Mouse (Mus musculus) layer of hippocampus, postnatal 25 days (tissue): ENCODE measurements around the gene Flt3l. TPM values are rescaled to one million over a fixed set of nuclear protein-coding genes. Genes with fewer than 3 reads are reported as not detected.
"Not testable (repeated sequence)": the region's sequence is repeated elsewhere in the genome, so short reads cannot be mapped to it uniquely, and the experiment has no call there.

Experiments used
- DNase-seq, 2 experiments: peaks; one replicate each; pipeline ENCODE4 v3.0.0; 2022; ENCODE audit warnings: mixed read lengths in 2 of 2, low spot score in 1 of 2; ENCODE audit errors: extremely low spot score in 1 of 2
- total RNA-seq, 2 experiments: library from RNA; stranded (reverse); gene quantifications; 2 replicates each; pipeline ENCODE4 v1.2.3; 2021

The Flt3l gene
- total RNA-seq: 1 to 10 TPM; 4.5 to 8.2 TPM

DNA sequence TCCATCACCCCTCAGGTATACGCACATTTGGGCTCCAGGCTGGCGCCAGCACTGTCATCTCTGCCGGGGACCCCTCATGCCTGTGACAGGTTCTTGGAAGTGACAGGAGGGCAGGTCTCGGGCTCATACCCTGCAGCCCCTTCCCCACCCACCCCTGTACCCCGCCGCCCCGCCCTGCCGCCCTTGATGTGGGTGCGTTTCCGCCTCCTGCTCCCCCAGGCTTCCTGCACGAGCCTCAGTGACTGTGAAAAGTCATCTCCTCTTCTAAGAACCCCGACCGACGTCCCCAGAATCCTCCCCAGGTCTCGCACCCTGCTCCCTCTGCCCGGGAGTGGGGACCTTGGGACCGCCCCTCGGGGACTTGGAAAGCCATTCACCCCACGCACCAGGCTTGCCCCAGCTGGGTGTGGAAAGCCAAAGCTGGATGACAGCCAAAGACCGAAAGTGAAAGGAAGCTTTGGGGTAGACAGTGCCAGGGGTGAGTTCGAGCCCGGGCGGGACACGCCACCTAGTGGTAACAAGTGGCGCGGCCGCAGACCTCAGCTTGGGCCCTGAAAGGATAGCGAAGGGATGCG is at the start of gene Flt3l, which contains the start of gene Gm45713:
Gene Flt3l, minus strand, starts transcription at position 440 of the 575 bp plus-strand sequence.
Gene Gm45713, minus strand, starts transcription at position 239 of the 575 bp plus-strand sequence.
- peak; percentile 77 to 91 for DNase-seq

DNA sequence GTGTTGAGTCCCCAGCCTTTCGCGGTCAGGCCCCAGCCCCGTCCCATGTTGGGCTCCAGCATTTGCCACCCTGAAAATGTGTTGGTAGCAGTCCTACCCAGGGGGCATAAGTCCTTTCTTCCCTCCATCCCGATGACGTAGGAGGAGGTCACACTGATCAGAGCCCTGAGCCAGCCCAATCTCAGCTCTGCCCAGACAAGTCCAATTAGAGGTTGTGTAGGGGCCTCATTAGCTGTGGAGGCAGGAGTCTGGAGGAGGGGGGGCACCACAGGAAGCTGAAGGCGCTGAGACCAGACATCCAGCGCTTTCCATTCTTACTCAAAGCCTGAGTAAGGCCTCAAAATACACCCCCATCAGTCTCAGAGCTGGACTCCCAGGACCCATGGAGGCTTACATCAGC is 49.7 kb upstream of the Flt3l start:
- no peak for DNase-seq

DNA sequence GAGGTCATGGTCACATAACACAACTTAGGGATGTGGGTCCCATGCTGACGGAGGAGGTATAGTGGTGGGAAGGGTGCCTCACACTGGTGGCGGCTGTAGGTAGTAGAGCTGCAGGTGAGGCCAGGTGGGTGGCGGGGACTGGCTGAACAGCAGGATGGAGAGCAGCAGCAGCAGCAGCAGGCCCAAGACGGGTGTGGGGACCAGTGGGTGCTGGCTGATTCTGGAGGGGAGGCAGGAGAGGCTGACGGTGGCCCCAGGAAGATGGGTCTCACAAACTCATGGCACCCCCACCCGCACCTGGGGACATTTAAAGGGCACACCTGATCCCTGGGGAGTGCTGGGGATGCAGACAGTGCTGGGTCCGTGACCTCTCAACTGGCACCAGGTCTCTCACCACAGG is 47.4 kb upstream of the Flt3l start:
- DNase-seq: no peak

DNA sequence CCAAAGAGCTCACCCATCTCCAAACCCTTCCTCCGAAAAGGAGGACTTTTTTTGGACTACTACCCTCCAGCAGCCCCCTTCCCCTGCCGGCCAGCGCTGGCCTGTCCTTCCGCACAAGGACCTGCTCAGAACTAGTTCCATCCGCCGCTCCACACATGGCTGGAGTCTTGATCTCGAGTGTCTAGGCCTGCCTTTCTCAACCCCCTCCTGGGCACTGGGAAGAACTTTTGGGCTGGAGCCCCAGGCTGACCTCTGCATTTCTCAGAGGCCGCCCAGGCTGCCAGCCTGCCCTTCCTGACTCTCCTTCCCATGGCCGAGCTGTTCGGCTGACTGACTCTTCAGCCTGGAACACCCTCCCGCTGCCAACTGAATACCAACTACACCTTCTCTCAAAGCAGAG is 46.4 kb upstream of the Flt3l start:
- DNase-seq: no peak

DNA sequence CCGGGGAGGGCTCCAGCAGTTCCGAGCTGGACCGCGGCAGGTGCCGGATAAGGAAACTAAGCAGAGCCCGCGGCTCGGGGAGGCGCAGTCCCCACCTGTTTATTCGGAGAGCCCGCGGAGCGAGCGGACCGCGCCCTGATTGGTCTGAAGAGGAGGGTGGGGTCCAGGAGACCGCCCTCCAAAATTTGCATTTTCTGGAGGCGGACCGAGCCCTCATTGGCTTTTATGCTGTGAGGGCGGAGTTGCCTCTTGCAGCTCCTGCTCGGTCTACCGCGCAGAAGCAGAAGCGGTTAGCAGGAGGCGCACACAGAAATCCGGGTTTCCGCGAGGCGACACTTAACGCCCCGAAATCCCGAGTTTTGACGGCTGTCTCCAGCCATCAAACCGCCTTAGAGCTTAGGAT is 46.0 kb upstream of the Flt3l start:
- peak; percentile 60 to 71 for DNase-seq

DNA sequence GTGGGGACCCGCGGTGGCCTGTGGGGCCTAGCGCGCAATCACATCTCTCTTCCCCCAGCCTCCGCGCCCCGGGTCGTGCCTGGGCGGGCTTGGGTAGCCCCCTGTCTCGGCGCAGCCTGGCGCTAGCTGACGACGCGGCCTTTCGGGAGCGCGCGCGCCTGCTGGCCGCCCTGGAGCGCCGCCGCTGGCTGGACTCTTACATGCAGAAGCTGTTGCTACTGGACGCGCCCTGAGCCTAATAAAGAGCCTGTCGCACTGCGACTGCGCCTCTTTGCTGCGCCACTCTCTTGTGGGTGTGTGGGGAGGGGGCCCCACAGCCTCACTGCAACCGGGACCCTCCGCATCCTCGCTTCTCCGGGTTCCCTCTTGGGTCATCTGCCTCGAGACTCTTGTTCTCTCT is 45.3 kb upstream of the Flt3l start:
- no peak for DNase-seq

DNA sequence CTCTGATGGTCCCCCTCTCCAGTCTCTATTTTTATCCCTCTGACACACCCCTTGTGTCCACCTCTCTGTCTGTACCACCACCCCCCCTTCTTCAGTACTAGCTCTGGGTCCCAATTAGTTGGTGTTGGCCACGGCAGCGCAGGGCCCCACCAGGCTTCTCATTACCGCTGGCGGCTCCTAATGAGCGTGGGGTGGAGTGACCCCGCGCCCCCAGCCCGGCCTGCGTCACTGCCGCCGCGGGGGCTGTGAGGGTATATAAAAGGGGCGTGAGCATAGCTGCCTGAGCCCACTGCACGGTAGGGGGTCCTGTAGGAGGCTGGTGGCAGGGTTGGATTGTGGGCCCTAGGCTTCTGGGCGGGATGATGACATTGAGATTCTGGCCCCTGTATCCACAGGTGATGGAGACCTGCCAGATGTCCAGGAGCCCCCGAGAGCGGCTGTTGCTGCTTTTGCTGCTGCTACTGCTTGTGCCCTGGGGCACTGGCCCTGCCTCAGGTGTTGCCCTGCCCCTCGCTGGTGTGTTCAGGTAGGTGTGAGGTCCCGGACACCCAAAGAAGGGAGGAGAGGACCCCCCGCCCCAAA is 44.8 kb upstream of the Flt3l start, which contains the start of gene Pth2:
Gene Pth2, plus strand, starts transcription at position 100 of the 582 bp plus-strand sequence.
- no peak for DNase-seq

DNA sequence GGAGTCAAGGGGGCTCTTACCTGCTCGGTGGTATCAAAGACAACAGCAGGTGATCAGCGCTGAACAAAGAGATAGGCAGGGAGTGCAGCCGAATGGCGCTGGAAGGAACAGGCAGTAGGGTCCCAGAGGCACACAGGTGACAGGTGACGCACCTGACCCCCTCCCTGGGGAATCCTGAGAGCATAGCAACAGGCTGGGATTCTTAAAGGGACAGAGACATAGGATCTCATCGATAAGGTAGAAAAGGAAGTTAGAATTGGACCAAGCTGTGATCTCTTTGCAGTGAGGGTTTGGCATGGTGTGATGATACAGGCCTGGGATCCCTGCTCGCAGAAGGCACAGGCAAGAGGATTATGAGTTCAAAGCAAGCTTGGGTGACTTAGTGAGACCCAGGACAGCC is 43.2 kb upstream of the Flt3l start, which contains the start of gene Gfy:
Gene Gfy, minus strand, starts transcription at position 101 of the 400 bp plus-strand sequence.
- DNase-seq: no peak

DNA sequence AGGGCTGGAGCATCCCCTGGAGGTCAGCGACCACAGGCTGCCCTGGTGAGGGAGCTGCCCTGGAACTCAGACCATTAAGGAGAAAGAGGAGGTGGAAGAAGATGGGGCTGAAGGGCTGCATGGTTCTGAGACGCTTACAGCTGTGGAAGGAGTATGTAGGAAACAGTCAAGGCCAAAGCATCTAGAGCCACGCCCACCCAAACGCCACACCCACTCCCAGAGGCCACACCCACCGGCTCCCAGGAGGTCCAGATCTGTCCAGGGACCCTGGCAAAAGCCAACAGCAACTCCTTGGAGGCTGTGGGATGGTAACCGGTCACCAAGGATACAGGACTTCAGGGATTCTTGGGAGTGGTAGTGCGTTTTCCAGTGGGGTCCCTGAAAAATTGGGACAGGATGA is 42.3 kb upstream of the Flt3l start:
- DNase-seq: no peak

DNA sequence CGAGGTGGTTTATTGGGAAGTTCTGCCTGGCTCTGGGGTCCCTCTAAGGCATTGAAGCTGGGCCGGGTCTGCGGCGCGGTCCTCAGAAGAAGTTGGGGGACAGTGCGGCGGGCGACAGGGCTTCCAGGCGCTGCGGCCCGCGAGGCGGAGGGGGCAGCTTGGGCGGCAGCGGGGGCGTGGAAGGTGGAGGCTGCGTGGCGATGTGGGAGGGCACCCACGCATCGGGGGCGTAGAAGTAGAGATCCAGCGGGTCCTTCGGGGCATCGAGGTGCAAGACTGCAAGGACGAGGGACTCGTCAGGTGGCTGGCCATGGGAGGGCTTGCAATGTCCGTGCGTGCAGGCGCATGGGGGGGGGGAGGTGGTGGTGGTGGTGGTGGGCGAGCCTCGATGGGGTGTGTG is 40.1 kb upstream of the Flt3l start:
- DNase-seq: no peak

DNA sequence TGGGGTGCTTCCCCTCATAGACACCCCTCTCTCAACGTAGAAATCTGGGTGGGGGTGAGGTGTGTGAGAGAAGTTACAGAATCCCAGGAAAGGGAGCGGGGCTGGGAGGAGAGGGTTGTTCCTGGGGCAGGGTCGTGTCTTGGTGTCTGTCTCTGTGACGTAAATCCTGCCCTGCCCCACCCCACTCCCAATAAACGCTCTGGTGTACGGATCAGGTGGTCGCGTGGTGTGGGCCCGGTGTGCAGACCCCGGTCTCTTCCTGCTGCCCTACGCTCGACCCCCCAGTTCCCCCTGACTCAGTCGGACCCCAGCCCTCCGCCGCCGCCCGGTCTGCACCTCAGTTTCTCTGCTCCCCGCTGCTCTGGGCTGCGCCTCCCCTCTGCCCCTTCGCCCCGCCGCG is 39.7 kb upstream of the Flt3l start:
- DNase-seq: no peak

DNA sequence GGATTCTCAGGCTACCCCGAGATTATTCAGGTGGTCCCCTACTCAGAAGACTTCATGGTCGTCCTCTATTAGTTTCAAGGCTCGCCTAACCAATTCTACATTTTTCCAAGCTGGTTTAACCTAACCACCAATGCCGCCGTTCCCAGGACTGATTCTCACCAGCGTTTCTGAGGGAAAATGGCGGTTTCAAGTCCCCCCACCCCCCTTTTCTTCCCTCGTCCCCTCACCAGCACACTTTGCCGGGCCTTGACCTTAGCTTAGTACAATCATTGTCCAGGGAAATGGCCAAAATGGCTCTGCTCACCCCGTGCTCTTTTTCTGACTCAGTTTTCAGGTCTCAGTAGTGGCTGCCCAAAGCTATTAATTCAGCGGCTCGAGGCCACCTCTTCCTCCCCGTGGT is 39.2 kb upstream of the Flt3l start:
- no peak for DNase-seq

DNA sequence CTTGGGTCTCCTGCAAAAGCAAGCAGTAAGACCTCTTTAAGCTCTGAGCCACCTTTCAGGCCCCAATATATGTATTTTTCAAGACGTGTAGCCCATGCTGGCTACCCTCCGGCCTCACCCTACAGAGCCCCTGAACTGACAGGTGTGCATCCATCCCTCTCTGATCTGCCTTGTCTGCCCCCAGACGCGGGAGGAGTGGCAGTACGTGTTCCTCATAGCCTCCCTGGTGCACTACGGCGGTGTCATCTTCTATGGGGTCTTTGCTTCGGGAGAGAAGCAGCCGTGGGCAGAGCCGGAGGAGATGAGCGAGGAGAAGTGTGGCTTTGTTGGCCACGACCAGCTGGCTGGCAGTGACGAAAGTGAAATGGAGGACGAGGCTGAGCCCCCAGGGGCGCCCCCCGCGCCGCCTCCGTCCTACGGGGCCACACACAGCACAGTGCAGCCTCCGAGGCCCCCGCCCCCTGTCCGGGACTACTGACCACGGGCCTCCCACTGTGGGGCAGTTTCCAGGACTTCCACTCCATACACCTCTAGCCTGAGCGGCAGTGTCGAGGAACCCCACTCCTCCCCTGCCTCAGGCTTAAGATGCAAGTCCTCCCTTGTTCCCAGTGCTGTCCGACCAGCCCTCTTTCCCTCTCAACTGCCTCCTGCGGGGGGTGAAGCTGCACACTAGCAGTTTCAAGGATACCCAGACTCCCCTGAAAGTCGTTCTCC is 38.5 kb upstream of the Flt3l start:
- no peak for DNase-seq

DNA sequence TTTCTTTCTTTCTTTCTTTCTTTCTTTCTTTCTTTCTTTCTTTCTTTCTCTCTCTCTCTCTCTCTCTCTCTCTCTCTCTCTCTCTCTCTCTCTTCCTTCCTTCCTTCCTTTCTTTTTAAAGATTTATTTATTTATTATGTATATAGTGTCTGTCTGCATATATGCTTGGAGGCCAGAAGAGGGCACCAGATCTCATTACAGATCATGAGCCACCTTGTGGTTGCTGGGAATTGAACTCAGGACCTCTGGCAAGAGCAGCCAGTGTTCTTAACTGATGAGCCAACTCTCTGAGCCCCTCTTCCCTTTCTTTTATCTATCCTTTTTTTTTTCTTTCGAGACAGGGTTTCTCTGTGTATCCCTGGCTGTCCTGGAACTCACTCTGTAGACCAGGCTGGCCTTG is 37.5 kb upstream of the Flt3l start:
- not testable (repeated sequence) for DNase-seq

DNA sequence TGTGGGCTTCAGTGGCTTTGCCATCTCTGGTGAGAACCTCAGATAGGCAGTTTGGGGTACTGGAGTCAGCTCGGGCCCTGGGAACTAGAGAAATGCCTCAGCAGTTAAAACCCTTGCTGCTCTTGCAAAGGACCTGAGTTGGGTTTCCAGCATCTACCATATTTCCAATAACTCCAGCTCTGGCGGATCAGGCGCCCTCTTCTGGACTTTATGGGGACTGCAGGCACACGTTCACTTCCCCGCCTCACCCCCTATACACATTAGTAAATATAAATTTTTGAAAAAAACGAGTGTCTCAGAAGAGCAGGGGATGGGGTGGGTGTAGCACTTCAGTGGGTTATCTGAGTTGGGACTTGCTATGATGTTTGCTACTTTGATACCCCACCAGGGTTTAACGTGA is 36.7 kb upstream of the Flt3l start:
- no peak for DNase-seq

DNA sequence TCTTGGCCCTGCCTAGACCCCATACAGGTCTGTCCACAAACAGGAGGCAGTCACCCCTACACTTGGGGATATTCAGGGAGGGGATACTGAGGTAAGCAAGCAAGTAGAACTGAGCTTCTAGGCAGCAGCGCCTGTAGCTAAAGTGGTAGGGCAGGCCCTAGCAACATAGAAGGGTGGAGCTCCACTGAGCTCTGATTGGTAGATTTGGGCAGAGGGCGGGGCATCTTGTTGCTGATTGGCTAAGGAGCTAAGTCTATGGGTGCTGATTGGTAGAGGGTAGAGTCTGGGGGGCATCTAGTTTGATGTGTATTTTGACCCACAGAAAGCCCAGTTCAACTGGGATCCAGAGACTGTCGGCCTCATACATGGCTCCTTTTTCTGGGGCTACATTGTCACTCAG is 33.3 kb upstream of the Flt3l start:
- DNase-seq: peak in 1 of 2 experiments; percentile 56

DNA sequence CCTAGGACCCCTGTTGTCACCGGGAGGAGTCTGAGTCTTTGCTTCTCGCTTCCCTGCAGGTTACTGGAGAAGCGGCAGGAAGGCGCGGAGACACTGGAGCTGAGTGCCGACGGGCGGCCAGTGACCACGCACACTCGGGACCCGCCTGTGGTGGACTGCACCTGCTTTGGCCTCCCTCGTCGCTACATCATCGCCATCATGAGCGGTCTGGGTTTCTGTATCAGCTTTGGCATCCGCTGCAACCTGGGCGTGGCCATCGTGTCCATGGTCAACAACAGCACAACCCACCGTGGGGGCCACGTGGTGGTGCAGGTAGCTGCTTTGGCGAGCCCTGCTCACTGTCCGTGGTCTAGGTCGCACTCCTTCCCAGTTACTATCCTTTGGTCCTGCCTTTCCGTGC is 32.4 kb upstream of the Flt3l start:
- no peak for DNase-seq

DNA sequence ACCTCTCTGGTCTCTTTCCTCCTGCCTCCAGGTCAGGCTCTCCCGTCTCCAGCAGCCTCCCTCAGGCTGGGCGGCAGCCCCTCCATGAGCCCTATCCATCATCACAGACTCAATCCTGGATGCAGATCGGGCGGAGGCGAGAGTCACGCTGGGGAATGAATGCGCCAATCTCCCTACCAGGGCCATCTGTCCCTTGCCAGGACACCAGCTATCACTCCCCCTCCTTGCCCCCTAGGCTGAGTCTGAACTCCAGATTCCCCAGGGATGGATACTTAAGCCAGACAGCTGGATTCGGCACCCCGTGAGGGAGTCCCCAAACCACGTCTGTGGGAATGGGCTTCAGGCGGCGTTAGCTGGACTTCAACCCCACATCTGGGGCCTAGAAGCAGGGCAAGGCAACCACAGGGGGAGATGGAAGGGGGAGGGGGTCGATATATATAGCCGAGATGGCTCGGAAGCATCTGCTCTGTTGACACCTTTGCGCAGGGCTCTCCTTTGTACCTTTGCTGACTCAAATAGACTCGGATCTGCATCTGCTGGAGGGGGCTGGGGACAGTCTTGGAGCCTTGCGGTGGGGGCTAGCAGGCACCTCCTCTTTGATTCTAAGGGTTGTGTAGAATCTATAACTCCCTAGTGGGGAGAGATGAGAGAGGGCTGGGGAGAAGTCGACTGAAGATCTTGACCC is 31.7 kb upstream of the Flt3l start:
- peak; percentile 38 to 40 for DNase-seq

DNA sequence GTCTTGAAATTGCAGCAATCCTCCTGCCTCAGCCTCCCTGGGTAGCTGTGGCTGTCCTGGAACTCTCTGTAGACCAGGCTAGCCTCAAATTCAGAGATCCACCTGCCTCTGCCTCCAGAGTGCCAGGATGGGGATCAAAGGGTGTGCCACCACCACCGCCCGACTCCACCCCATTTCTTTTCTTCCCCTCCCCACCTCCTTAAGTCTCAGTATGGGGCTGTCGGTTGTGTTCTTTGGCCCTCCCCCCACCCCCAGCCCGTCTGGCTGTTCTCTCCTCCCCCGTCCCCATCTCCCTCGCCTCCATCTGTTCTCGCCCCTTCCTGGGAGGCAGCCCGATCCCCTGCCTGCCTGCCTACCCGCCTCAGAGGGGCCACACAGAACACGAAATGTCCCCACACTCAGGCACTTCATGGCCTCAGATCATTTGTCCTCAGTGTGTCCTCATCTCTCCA is 30.7 kb upstream of the Flt3l start:
- DNase-seq: peak; percentile 36 to 45

DNA sequence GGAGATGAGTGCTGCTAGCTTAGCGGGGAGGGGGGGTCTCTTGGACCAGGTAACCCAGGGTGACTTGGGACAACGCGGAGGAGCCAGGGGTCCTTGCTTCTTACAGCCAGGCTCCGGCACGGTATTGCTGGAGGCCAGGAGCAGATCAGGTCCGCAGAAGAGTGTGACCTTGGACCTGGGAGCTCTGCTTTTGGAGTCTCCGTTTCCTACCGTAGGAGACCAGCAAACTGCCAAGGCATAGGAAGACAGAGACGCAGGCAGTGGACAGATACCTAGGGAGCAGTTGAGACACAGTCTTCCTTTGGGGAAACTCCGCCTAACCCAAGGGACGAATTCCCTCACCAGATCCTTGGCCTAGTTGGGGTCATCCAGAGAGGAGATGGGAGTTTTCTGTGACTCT is 29.5 kb upstream of the Flt3l start:
- no peak for DNase-seq

DNA sequence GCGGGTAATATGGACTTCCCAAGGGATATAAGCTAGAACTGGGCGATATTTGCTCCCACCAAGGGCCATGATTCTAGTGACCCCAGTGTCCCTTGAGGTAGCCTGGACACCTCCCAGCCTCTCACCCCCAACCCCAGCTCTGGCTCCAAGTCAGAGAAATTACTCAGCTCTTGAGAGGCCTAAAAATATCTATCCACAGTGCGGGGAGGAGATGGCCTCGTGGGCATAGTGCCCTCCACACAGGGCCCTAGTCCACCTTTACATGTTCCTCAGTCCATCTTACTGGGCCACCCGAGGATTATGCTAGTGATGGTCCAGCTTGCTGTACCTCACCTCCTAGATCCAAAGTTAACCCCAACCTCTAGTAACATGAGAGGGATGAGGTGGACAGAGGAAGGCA is 28.6 kb upstream of the Flt3l start:
- no peak for DNase-seq
